Mouse (Mus musculus): ENCODE results near the gene AW822073. TPM values are rescaled to one million over a fixed set of nuclear protein-coding genes. Genes with fewer than 3 reads are reported as not detected.
"Not testable (repeated sequence)": the region's sequence is repeated elsewhere in the genome, so short reads cannot be mapped to it uniquely, and the experiment has no call there.

Gene AW822073
- total RNA-seq, 2 experiments from 2014 or later: not detected

DNA sequence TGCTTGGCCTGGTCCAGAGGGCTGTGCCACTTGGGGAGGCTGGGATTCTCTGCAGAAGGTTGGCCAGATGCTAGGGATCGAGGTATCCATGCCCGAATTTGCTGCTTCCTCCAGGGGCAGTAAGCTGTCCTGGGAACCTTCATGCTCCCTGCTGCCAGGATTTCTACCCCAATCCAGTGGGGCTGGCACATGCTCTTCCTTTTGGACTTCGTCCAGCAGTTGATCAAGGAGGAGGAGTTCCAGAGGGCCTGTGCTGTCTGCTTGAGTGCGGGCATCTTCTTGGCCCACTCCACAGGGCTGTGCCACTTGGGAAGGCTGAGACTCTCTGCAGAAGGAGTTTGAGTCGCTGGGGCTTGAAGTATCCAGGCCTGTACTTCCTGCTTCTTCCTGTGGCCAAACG, 1.6 kb downstream of the AW822073 start:
- not testable (repeated sequence) for DNase-seq (ENCODE audit: extremely low spot score in 1 of 2, low spot score in 1 of 2)

DNA sequence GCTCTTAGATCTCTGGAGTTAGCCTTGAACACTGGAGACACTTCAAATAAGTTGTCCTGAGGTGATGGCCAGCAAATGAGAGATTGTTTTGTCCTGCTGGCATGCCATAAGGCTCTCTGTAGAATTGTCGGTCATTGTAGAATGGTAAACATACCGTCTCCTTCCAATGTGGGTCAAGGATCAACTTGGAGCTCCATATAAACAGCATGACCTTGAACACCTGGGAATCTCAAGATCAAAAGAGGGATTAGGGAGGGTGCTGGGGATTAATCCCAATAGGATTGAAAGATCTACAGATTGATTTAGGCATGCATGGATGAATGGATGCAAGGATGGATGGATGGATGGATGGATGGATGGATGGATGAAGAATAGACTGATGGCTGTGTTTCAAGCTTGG, 3.2 kb downstream of the AW822073 start:
- not testable (repeated sequence) for DNase-seq (ENCODE audit: extremely low spot score in 1 of 2, low spot score in 1 of 2)

GRCm38 (mm10) chr10:58220726-58221125, 4.0 kb downstream of the AW822073 start:
- DNase-seq (ENCODE audit: extremely low spot score in 1 of 2, low spot score in 1 of 2): no peak

DNA sequence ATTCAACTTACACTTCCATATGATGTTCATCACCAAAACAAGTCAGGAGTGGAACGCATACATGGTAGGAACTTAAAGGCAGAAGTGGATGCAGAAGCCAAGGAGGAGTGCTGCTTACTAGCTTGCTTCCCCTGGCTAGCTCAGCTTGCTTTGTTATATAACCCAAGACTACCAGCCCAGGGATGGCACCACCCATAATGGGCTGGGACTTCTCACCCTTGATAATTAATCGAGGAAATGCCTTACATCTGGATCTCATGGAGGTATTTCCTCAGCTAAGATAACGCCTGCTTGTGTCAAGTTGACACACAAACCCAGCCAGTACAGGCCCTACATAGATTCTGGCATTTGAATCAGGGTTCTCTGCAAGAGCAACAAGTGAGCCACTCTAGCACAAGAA, 7.4 kb downstream of the AW822073 start:
- no peak for DNase-seq (ENCODE audit: extremely low spot score in 1 of 2, low spot score in 1 of 2)

DNA sequence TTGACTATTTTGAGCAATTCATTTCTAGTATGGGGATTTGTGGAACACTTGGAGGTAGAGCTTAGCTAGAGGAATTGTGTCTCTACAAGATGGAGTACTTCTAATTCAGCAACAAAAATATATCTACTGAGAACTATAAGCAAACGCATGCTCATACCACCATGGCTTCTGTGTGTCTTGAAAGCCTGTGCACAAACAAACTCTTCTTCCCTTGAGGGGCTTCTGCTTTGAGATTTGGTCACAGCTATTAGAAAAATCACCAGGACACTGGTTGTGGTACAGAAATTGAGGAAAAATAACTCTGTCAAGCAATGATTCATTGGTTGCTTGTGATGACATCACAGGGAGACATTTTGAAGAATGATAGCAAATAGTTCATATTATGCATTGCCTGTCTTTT, 9.4 kb downstream of the AW822073 start:
- DNase-seq (ENCODE audit: extremely low spot score in 1 of 2, low spot score in 1 of 2): no peak

GRCm38 (mm10) chr10:58214934-58215333, 9.8 kb downstream of the AW822073 start:
- DNase-seq (ENCODE audit: extremely low spot score in 1 of 2, low spot score in 1 of 2): no peak

GRCm38 (mm10) chr10:58214497-58214896, 10.2 kb downstream of the AW822073 start:
- no peak for DNase-seq (ENCODE audit: extremely low spot score in 1 of 2, low spot score in 1 of 2)

- DNase-seq (ENCODE audit: extremely low spot score in 1 of 2, low spot score in 1 of 2): no peak
Measured at GRCm38 (mm10) chr10:58212230-58212629, 12.5 kb downstream of the AW822073 start.

DNA sequence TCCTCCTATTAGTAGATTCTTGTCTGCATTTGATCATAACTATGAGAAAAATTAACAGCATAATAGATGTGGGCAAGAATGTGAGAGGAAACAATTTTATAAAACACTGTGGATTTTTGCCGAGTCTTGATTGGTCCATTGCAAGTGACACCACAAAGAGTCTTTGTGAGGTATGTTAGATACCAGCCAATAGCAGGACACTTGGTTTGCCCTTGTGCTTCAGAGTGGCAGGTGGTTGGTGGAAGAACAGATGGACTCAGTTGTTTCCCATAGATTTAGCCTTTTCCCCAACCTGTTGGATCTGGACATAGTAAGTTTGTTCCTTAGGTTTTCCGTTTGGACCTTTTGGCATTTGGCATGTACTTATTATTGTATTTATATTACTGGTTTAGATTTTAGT, 13.5 kb downstream of the AW822073 start:
- DNase-seq (ENCODE audit: extremely low spot score in 1 of 2, low spot score in 1 of 2): no peak

DNA sequence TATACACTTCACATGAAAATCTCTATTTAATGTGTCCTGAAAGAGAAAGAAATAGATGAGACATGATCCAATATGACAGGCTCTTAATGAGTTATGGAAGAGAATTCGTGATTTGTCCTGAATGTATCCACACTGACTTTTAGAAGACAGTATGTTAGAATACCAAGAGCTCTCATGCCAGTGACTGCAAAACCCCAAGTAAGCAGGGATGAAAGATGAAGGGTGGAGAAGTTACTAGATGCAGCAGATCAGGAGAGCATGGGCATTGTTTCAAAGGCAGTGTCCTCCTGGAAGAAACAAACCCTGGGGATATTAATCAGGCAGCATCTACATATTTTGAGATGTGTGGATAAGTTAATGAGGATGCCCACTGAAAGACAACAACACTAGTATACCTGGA, 14.2 kb downstream of the AW822073 start:
- no peak for DNase-seq (ENCODE audit: extremely low spot score in 1 of 2, low spot score in 1 of 2)

DNA sequence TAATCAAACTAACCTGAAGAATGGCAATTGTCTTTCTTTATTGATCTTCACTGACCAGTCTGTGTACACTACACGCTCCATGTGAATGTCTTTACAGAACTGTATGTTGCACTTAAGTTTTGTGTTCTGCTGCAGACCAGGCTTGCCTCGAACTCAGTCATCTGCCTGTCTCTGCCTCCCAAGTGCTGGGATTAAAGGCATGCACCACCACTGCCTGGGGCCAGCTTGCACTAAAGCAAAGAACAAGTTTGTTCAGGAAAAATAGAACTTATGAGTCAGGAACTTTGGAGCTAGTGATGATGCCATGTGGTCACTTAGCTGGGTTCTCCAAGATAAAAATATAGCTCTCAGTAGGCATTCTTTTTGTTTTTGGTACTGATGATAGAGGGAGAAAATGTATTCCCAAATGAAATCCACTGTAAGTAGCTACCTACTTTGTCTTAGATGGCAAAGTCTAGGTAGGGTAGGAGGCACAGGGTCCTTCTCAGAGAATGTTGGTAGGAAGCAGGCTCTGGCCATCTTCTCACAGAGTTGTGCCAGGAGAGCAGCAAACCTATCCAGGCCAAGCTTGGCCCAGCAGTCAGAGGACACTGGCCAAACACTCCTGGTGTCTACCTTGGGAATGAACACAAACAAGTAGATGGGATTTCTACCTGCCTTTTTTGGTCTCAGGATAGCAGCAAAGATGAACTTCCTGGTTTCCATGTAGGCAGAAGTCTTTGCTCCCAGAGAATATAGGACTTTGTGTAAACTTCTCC, 14.8 kb downstream of the AW822073 start:
- DNase-seq (ENCODE audit: extremely low spot score in 1 of 2, low spot score in 1 of 2): no peak

- DNase-seq (ENCODE audit: extremely low spot score in 1 of 2, low spot score in 1 of 2): no peak
Measured at GRCm38 (mm10) chr10:58206639-58207404, 17.9 kb downstream of the AW822073 start.

DNA sequence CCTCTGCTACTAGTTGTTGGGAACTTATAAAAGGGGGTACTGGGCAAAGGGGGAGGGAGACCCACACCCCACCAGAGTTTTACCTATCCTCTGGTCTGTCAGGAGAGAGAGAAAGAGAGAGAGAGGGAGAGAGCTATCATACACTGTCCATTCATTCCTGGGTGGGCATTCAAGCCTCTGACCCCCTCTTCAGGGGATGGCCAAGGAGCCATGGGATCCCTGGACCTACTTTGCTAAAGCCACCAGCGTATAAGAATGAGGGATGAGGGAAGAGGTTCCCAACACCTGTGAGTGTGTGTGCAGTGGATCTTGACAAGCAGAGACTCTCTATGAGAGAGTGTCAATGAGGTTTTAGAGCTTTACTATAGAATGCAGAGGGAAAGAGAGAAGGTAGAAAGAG, 18.7 kb downstream of the AW822073 start:
- no peak for DNase-seq (ENCODE audit: extremely low spot score in 1 of 2, low spot score in 1 of 2)

Other genes starting within 250 kb of the AW822073 start
- not detected for gene Duxf3, start 7.7 kb upstream of the AW822073 start, total RNA-seq (2021)
- gene Gm4981, start 11.8 kb upstream of the AW822073 start, total RNA-seq (2021): not detected
- 10 to 100 TPM; 75.2 to 81.7 TPM for gene Gcc2, start 30.6 kb upstream of the AW822073 start, total RNA-seq (2021)
- 10 to 100 TPM; 24.5 to 25.0 TPM for gene Lims1, start 98.5 kb upstream of the AW822073 start, total RNA-seq (2021)
- 10 to 100 TPM; 70.2 to 77.3 TPM for gene Ranbp2, start 222.0 kb upstream of the AW822073 start, total RNA-seq (2021)

All from layer of hippocampus, postnatal 25 days (tissue).